Comparison of ENCODE assay signal across 8 mouse cellular contexts in genomic region chr15:97606232-97606629, GRCm38 (mm10).
DNase-seq lines count a peak whose midpoint lies in the region; ATAC-seq lines count a peak whose summit lies in the region.

No protein-coding gene starts in this region.

- H3K4me2 ChIP-seq in kidney, embryonic 15.5 days, result peak overlapping the region; percentile 78
- peak overlapping the region; percentile 71 for H3K4me2 ChIP-seq in embryonic facial prominence, embryonic 13.5 days
- peak overlapping the region; percentile 79 for H3K4me2 ChIP-seq in hindbrain, embryonic 15.5 days
- peak overlapping the region; percentile 66 for H3K4me2 ChIP-seq in midbrain, embryonic 14.5 days (ENCODE audit: low read length)

- H3K4me1 ChIP-seq in kidney, embryonic 15.5 days, result peaks cover 11% of the 10 kb centered on the region
- peaks cover 11% of the 10 kb centered on the region for H3K4me1 ChIP-seq in embryonic facial prominence, embryonic 13.5 days
- H3K4me1 ChIP-seq in hindbrain, embryonic 15.5 days (replicated peaks), result peaks cover 26% of the 10 kb centered on the region
- H3K4me1 ChIP-seq in midbrain, embryonic 14.5 days (ENCODE audit: control insufficient read depth, insufficient read depth, low read length), result peaks cover 23% of the 10 kb centered on the region

- no peak overlapping the region for H3K27ac ChIP-seq in kidney, embryonic 15.5 days
- H3K27ac ChIP-seq in embryonic facial prominence, embryonic 13.5 days, result no peak overlapping the region
- peak overlapping the region; percentile 99 for H3K27ac ChIP-seq in hindbrain, embryonic 15.5 days (replicated peaks)
- peak overlapping the region; percentile 98 for H3K27ac ChIP-seq in midbrain, embryonic 14.5 days (replicated peaks; ENCODE audit: low read depth, low read length)

- H3K27me3 ChIP-seq in kidney, embryonic 15.5 days, result no peaks in the 10 kb centered on the region
- H3K27me3 ChIP-seq in embryonic facial prominence, embryonic 13.5 days, result peaks cover 20% of the 10 kb centered on the region; the same call in 1 of the 2 replicates
- no peaks in the 10 kb centered on the region for H3K27me3 ChIP-seq in hindbrain, embryonic 15.5 days
- no peaks in the 10 kb centered on the region for H3K27me3 ChIP-seq in midbrain, embryonic 14.5 days (ENCODE audit: control insufficient read depth, insufficient read depth, low read length)

- ATAC-seq in kidney, embryonic 15.5 days (replicated peaks; ENCODE audit: low FRiP score), result no peak
- ATAC-seq in embryonic facial prominence, embryonic 13.5 days (ENCODE audit: insufficient number of reproducible peaks, insufficient read depth, low FRiP score, low TSS enrichment, low read depth), result no peak
- peak; percentile 46; the same call in 1 of the 2 replicates for ATAC-seq in hindbrain, embryonic 15.5 days (ENCODE audit: low FRiP score, low read depth)
- ATAC-seq in midbrain, embryonic 14.5 days (ENCODE audit: low FRiP score, low TSS enrichment), result peak; percentile 32; the same call in 1 of the 2 replicates
- no peak for ATAC-seq in erythroid progenitor cell, adult 5-6 weeks (replicated peaks; ENCODE audit: low FRiP score, poor library complexity, severe bottlenecking)
- no peak for ATAC-seq in activated CD4-positive, CD25-positive, alpha-beta regulatory T cell, adult 4 months

- H3K9ac ChIP-seq in kidney, embryonic 15.5 days, result peak overlapping the region; percentile 45
- H3K9ac ChIP-seq in embryonic facial prominence, embryonic 13.5 days, result peak overlapping the region; percentile 66
- peak overlapping the region; percentile 67 for H3K9ac ChIP-seq in hindbrain, embryonic 15.5 days
- H3K9ac ChIP-seq in midbrain, embryonic 14.5 days (replicated peaks; ENCODE audit: low read length), result peak overlapping the region; percentile 55

- peak overlapping the region; percentile 43 for H3K4me3 ChIP-seq in kidney, embryonic 15.5 days (replicated peaks)
- H3K4me3 ChIP-seq in embryonic facial prominence, embryonic 13.5 days, result peak overlapping the region; percentile 40
- H3K4me3 ChIP-seq in hindbrain, embryonic 15.5 days, result peak overlapping the region; percentile 42
- peak overlapping the region; percentile 36 for H3K4me3 ChIP-seq in midbrain, embryonic 14.5 days (replicated peaks; ENCODE audit: low read depth, low read length)

- 44% methylated on average over 6 of the region's 6 CpGs for WGBS in kidney, embryonic 15.5 days
- 27% methylated on average over 6 of the region's 6 CpGs for WGBS in embryonic facial prominence, embryonic 13.5 days
- WGBS in hindbrain, embryonic 15.5 days, result 24% methylated on average over 6 of the region's 6 CpGs
- 22% methylated on average over 6 of the region's 6 CpGs for WGBS in midbrain, embryonic 14.5 days

- H3K9me3 ChIP-seq in kidney, embryonic 15.5 days (replicated peaks), result no peaks in the 10 kb centered on the region
- no peaks in the 10 kb centered on the region for H3K9me3 ChIP-seq in embryonic facial prominence, embryonic 13.5 days
- H3K9me3 ChIP-seq in hindbrain, embryonic 15.5 days, result no peaks in the 10 kb centered on the region
- no peaks in the 10 kb centered on the region for H3K9me3 ChIP-seq in midbrain, embryonic 14.5 days (ENCODE audit: control insufficient read depth, low read length)

- no peak for DNase-seq in kidney, postnatal 25 days
- no peak for DNase-seq in midbrain, embryonic 14.5 days
- no peak for DNase-seq in gastrocnemius, postnatal 4 days (ENCODE audit: low spot score in 2 of 2)

- H3K36me3 ChIP-seq in kidney, embryonic 15.5 days, result no peaks in the 10 kb centered on the region
- no peaks in the 10 kb centered on the region for H3K36me3 ChIP-seq in embryonic facial prominence, embryonic 13.5 days
- no peaks in the 10 kb centered on the region for H3K36me3 ChIP-seq in hindbrain, embryonic 15.5 days
- no peaks in the 10 kb centered on the region for H3K36me3 ChIP-seq in midbrain, embryonic 14.5 days (ENCODE audit: control insufficient read depth, insufficient read depth, low read length)

Comparison
In these comparisons a context has a peak if more than half of its experiments do, and no peak if none do; other contexts are left out.
1. ATAC-seq: peak in hindbrain, embryonic 15.5 days (single experiment) and midbrain, embryonic 14.5 days (single experiment); none in kidney, embryonic 15.5 days (single experiment), embryonic facial prominence, embryonic 13.5 days (single experiment), erythroid progenitor cell, adult 5-6 weeks (single experiment) and activated CD4-positive, CD25-positive, alpha-beta regulatory T cell, adult 4 months (single experiment).
2. H3K27ac ChIP-seq: peak in hindbrain, embryonic 15.5 days (single experiment) and midbrain, embryonic 14.5 days (single experiment); none in kidney, embryonic 15.5 days (single experiment) and embryonic facial prominence, embryonic 13.5 days (single experiment).
3. Peak in every context shown above with its lines, with median percentiles within 50 percentile points of each other: H3K4me2 ChIP-seq, H3K4me3 ChIP-seq and H3K9ac ChIP-seq.